Mouse (Mus musculus) erythroblast, embryonic 14.5 days (primary cell): ENCODE measurements around the gene Ltb4r1.

Experiments
- GATA1 ChIP-seq: IDR thresholded peaks from 2 replicates; pipeline ENCODE4 v1.6.1; 2012; ENCODE audit warnings: low read length, inconsistent platforms, mixed read lengths
- TAL1 ChIP-seq: IDR thresholded peaks from 3 replicates; pipeline ENCODE4 v1.6.1; 2012; ENCODE audit warnings: low read length, inconsistent platforms, mixed read lengths

DNA sequence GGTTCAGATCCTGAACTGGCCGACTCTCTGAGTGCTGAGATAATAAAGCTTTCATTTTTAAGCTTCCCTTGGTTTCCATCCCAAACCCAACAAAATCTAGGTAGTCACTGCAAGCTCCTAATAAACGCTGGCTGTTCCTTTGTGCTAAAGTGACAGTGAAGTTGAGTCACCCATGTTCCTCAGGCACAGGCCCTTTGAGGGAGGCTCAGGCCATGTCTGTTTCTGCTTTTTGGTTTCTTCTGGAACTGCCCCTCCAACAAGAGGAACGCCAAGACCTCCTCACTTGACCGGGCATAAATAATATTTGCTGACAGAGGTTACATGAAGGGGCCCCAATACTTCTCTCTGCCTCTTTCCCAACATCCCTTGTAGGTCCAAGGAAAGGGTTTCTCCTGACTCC is 30.0 kb upstream of the Ltb4r1 start:
- no peak for TF ChIP-seq TAL1
- no peak for TF ChIP-seq GATA1
